Mouse (Mus musculus) ES-Bruce4 (cell line): Measurements from ENCODE around the gene Cmpk1.

Experiments
- CTCF ChIP-seq: IDR thresholded peaks from one replicate; pipeline ENCODE4 v1.8.1; 2011; ENCODE audit warnings: low read depth, low read length
- POLR2A ChIP-seq: IDR thresholded peaks from one replicate; pipeline ENCODE4 v1.8.1; 2011; ENCODE audit warnings: low read length; ENCODE audit not compliant: insufficient read depth

- no peak for TF ChIP-seq CTCF
- TF ChIP-seq POLR2A = no peak
Measured at GRCm38 (mm10) chr4:114999445-114999772, 12.4 kb upstream of the Cmpk1 start.
